Mouse (Mus musculus) embryonic facial prominence, embryonic 14.5 days (tissue): ENCODE data around the gene Naa38. TPM values are rescaled to one million over a fixed set of nuclear protein-coding genes. Genes with fewer than 3 reads are reported as not detected.
"Not testable (repeated sequence)": the region's sequence is repeated elsewhere in the genome, so short reads cannot be mapped to it uniquely, and the experiment has no call there.

Source experiments
- ATAC-seq: fragments of 200-750 bp; cut with Nextera tagmentation; 2 replicates; pipeline ENCODE4 v1.8.0; 2017; ENCODE audit warnings: low read depth, moderate number of reproducible peaks, moderate TSS enrichment
- DNase-seq: peaks from one replicate; pipeline ENCODE4 v3.0.0-alpha.2; 2015; ENCODE audit warnings: low spot score
- H3K27ac ChIP-seq: fragments of 300-500 bp; sonication (generic); replicated peaks from 2 replicates; pipeline ENCODE4 v1.5.1; 2014; ENCODE audit warnings: low read depth, mild to moderate bottlenecking, low read length, moderate library complexity
- H3K27me3 ChIP-seq: fragments of 300-500 bp; sonication (generic); replicated peaks from 2 replicates; pipeline ENCODE4 v1.6.1; 2014; ENCODE audit warnings: low read length; ENCODE audit not compliant: control insufficient read depth, insufficient read depth
- H3K36me3 ChIP-seq: fragments of 300-500 bp; sonication (generic); 2 replicates; pipeline ENCODE4 v1.6.1; 2014; ENCODE audit warnings: low read length, mixed read lengths; ENCODE audit not compliant: control insufficient read depth, insufficient read depth
- H3K4me1 ChIP-seq: fragments of 300-500 bp; sonication (generic); 2 replicates; pipeline ENCODE4 v1.6.1; 2014; ENCODE audit warnings: antibody characterized with exemption, low read length; ENCODE audit not compliant: control insufficient read depth, insufficient read depth
- H3K4me2 ChIP-seq: fragments of 300-500 bp; sonication (generic); 2 replicates; pipeline ENCODE4 v1.6.1; 2014; ENCODE audit warnings: low read depth, mild to moderate bottlenecking, low read length, moderate library complexity, mixed read lengths
- H3K4me3 ChIP-seq: fragments of 300-500 bp; sonication (generic); 2 replicates; pipeline ENCODE4 v1.5.1; 2014; ENCODE audit warnings: low read depth, mild to moderate bottlenecking, low read length
- H3K9ac ChIP-seq: fragments of 300-500 bp; sonication (generic); 2 replicates; pipeline ENCODE4 v1.6.1; 2014; ENCODE audit warnings: low read depth, mild to moderate bottlenecking, low read length, moderate library complexity, mixed read lengths
- H3K9me3 ChIP-seq: fragments of 300-500 bp; sonication (generic); 2 replicates; pipeline ENCODE4 v1.6.1; 2016; ENCODE audit warnings: low read length; ENCODE audit not compliant: control insufficient read depth
- WGBS: fragments of 180-500 bp; shearing (Covaris S2); extraction: QIAGEN DNeasy Blood & Tissue Kit; methylation state at CpG from one replicate; pipeline ENCODE4 v1.1.7; 2014; 5-methylcytosine and 5-hydroxymethylcytosine counted together
- polyA plus RNA-seq: library from polyadenylated mRNA; unstranded; fragments of >200 nt; fragmentation: Nextera tagmentation; extraction: Ambion mirVana; gene quantifications from 2 replicates; pipeline ENCODE4 v1.2.1, GENCODE M21; 2014

The Naa38 gene
- polyA plus RNA-seq, 1 experiment from 2014 or later, result 177 TPM

DNA sequence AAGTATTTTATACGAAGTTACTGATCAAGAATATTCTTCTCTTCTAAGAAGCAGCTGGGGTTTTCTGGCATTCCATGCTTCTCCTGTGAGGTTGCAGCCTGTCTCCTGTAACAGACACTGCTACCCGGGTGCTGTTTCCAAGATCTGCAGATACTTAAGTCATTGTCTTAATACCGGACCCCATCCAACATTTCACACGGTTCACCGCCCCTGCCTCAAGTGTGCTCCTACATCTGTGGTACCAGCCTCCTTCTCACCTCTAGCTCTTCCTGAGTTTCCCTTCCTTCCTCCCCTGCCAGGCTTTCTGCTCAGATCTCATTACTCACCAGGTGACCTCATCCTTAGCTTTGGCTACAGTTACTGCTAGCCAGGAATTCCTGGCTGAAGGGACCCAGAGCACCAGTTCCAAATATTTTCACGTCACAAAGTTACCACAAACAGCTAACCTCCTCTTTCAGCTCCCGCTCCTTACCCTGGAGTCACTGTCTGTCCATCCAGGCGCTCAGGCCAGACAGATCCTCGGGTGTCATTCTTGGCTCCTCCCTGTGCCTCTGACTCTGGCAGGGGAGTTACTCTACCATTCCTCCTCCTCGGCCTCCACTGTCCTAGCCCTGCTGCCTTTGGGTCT is 12.7 kb upstream of the Naa38 start:
- WGBS, result 57% methylated on average over 10 of the region's 10 CpGs
- ATAC-seq, result peak; percentile 28
- Histone ChIP-seq H3K9me3 (no peaks in the 10 kb centered on the region), H3K36me3 (no peaks in the 10 kb centered on the region), H3K9ac (0 out of 2 replicates have a peak overlapping the region, but pooled peaks have one; percentile 9), H3K4me1 (peaks cover 4% of the 10 kb centered on the region; the same call in 1 of the 2 replicates), H3K4me2 (no peak overlapping the region), H3K27me3 (no peaks in the 10 kb centered on the region), H3K27ac (0 out of 2 replicates have a peak overlapping the region, but pooled peaks have one; percentile 15), H3K4me3 (no peak overlapping the region)
- no peak for DNase-seq

DNA sequence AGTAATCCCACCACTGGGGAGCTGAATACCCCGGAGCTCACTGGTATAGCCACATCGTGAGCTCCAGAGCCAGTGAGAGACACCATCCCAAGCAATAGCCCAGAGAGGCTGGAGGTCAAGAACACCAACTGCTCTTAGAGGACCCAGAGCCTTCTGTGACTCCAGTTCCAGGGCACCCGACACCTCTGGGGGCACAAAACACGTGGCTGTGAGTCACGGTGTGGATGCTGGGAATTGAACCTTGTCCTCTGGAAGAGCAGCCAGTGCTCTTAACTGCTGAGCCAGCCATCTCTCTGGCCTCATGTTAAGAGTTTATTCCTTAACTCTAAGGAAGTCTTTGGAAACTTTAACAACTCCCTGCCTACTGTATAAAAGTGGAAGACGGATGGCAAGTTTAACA is 10.3 kb upstream of the Naa38 start:
- Histone ChIP-seq H3K27ac (no peak overlapping the region), H3K9me3 (no peaks in the 10 kb centered on the region), H3K4me1 (peaks cover 7% of the 10 kb centered on the region), H3K27me3 (no peaks in the 10 kb centered on the region), H3K36me3 (no peaks in the 10 kb centered on the region), H3K4me2 (no peak overlapping the region), H3K9ac (no peak overlapping the region), H3K4me3 (no peak overlapping the region)
- no peak for ATAC-seq
- DNase-seq, result no peak
- WGBS, result 70% methylated on average over 6 of the region's 6 CpGs

DNA sequence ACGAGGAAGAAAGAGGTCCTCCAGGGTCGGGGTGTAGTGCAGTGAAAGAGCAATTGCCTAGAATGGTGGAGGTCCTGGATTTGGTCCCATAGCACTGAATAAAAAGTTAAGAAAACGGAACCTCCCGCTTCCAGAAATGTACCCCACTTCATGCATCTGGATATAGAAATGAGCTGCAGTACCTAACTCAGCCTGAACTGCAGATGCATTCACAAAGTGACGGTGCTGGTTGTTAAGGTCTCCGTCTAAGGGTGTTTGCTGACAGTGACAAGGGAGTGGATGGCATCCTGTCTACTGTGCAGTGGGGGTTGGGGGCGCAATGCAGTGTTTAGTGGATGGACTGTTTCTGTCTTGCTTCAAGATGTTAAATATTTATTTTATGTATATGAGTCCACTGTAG is 8.5 kb upstream of the Naa38 start:
- no peaks in the 10 kb centered on the region for H3K27me3 ChIP-seq
- no peaks in the 10 kb centered on the region for H3K36me3 ChIP-seq
- H3K4me3 ChIP-seq, result no peak overlapping the region
- no peak for ATAC-seq
- H3K27ac ChIP-seq, result no peak overlapping the region
- no peak overlapping the region for H3K9ac ChIP-seq
- no peaks in the 10 kb centered on the region for H3K9me3 ChIP-seq
- no peak overlapping the region for H3K4me2 ChIP-seq
- peaks cover 10% of the 10 kb centered on the region for H3K4me1 ChIP-seq
- WGBS, result 78% methylated on average over 7 of the region's 7 CpGs
- DNase-seq, result no peak

- no peaks in the 10 kb centered on the region for H3K9me3 ChIP-seq
- WGBS, result 91% methylated on average over 4 of the region's 4 CpGs
Observed at GRCm38 (mm10) chr11:69388680-69389079, 6.6 kb upstream of the Naa38 start.

DNA sequence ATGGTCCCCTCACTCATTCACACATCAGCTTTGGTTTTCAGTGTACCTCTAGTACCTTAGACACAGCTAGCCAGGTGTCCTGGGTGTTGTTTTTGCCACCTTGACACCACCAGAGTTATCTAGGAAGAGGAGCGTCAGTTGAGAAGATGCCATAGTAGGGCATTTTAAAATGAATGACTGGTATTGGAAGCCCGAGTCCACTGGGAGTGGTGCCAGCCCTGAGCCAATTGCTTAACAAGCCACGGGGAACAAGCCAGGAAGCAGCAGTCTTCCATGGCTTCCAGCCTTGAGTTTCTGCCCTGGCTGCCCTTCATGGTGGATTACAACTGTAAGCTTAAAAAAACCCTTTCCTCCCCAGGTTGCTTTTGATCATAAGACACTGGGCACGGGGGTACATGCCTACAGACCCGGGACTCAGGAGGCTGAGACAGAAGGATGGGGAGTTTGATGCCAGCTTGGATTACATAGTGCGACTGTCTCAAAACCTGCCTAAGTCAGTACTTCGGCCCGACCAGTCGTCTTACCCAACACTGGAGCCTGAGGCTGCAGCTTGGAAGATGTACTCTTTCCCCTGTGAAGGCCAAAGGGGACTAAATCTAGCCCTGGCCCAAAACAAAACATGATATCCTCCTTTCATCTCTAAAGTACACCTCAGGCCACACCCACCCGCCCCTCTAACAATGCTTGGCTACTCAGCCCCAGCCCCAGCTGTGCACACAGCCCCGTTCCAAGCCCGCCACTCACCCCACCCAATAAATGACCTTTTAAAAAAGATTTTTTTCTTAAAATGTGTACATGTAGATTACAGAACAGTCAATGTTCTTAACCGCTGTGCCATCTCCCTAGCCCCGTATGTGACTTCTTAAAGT is 5.5 kb upstream of the Naa38 start:
- H3K4me1 ChIP-seq, result peaks cover 7% of the 10 kb centered on the region; the same call in 1 of the 2 replicates
- ATAC-seq, result peak; percentile 26
- 0 out of 2 replicates have a peak, but pooled peaks cover 4% of the 10 kb centered on the region for H3K36me3 ChIP-seq
- H3K27ac ChIP-seq, result no peak overlapping the region
- 0 out of 2 replicates have a peak overlapping the region, but pooled peaks have one; percentile 25 for H3K9ac ChIP-seq
- H3K9me3 ChIP-seq, result no peaks in the 10 kb centered on the region
- no peak overlapping the region for H3K4me3 ChIP-seq
- H3K27me3 ChIP-seq, result no peaks in the 10 kb centered on the region
- 55% methylated on average over 14 of the region's 14 CpGs for WGBS
- DNase-seq, result no peak
- peak overlapping the region; percentile 23; the same call in 1 of the 2 replicates for H3K4me2 ChIP-seq

More at GRCm38 (mm10) chr11:69388680-69389079, 6.6 kb upstream of the Naa38 start:
- Histone ChIP-seq H3K27me3 (no peaks in the 10 kb centered on the region), H3K36me3 (0 out of 2 replicates have a peak, but pooled peaks cover 4% of the 10 kb centered on the region), H3K27ac (no peak overlapping the region), H3K4me3 (no peak overlapping the region), H3K4me2 (no peak overlapping the region), H3K9ac (no peak overlapping the region), H3K4me1 (peaks cover 7% of the 10 kb centered on the region; the same call in 1 of the 2 replicates)
- ATAC-seq (no peak), DNase-seq (no peak)

GRCm38 (mm10) chr11:69390400-69391034 is 4.8 kb upstream of the Naa38 start:
- 0 out of 2 replicates have a peak overlapping the region, but pooled peaks have one; percentile 25 for H3K9ac ChIP-seq
- H3K27me3 ChIP-seq, result no peaks in the 10 kb centered on the region
- no peaks in the 10 kb centered on the region for H3K9me3 ChIP-seq
- ATAC-seq (peak; percentile 31), DNase-seq (peak; percentile 90)
- H3K27ac ChIP-seq, result no peak overlapping the region
- peak overlapping the region; percentile 23; the same call in 1 of the 2 replicates for H3K4me2 ChIP-seq
- no peak overlapping the region for H3K4me3 ChIP-seq
- WGBS, result 51% methylated on average over 10 of the region's 10 CpGs
- H3K36me3 ChIP-seq, result 0 out of 2 replicates have a peak, but pooled peaks cover 4% of the 10 kb centered on the region
- peaks cover 7% of the 10 kb centered on the region; the same call in 1 of the 2 replicates for H3K4me1 ChIP-seq

GRCm38 (mm10) chr11:69394591-69395167 is 608 bp upstream of the Naa38 start:
- not testable (repeated sequence) for H3K9me3 ChIP-seq, H3K27me3 ChIP-seq, ATAC-seq, DNase-seq
- peak overlapping the region; percentile 61 for H3K4me2 ChIP-seq
- H3K27ac ChIP-seq, result peak overlapping the region; percentile 94
- peak overlapping the region; percentile 55 for H3K4me3 ChIP-seq
- peaks cover 14% of the 10 kb centered on the region for H3K36me3 ChIP-seq
- 1% methylated on average over 31 of the region's 31 CpGs for WGBS
- H3K9ac ChIP-seq, result peak overlapping the region; percentile 85
- H3K4me1 ChIP-seq, result peaks cover 24% of the 10 kb centered on the region
